Mouse (Mus musculus): ENCODE results near the gene Olfr733.

Olfr733 gene

DNA sequence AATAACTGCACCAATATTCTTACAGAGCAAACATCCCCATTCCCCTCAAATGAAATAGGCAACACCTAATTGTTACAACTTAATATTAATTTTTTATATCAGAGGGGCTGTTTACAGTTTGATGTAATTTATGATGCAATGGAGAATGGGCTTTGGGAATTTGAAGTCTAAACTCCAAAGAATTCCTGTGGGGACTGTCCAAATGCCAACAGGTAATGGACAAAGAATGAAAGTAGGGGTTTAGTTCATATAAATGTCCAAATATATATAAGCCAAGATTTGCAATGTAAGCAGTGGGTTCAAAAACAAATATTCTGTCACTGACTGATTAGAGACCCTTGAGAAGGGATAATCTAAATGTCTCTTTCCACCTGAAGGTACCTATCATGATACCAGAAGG is at the start of gene Olfr733:
Gene Olfr733, minus strand, starts transcription at position 101 of the 400 bp plus-strand sequence.
- no peak for DNase-seq

- no peak for DNase-seq
Measured at GRCm38 (mm10) chr14:50348796-50349195, 47.5 kb upstream of the Olfr733 start, which contains the start of gene Olfr735. Olfr735 (minus strand) TSS chr14:50348872.

DNA sequence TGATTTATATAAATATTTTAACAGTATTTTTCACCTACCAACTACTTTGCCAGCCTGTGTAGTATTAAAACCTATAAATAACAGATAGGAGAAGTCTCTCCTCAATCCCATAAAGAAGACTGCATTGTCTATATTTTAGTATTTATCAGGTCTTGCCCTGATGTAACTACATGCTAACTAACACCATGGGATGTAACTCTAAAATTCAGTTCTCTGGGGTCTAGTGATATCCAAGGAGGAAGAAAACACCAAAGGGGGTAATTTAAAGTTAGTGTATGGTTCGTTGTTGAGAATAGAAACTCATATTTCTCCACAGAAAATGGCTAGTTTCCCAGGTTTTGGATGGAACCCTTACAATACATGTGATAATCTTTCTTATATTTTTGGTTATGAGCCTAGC is 25.3 kb upstream of the Olfr733 start, which contains the start of gene Olfr734:
Gene Olfr734, minus strand, starts transcription at position 101 of the 400 bp plus-strand sequence.
- no peak for DNase-seq

DNA sequence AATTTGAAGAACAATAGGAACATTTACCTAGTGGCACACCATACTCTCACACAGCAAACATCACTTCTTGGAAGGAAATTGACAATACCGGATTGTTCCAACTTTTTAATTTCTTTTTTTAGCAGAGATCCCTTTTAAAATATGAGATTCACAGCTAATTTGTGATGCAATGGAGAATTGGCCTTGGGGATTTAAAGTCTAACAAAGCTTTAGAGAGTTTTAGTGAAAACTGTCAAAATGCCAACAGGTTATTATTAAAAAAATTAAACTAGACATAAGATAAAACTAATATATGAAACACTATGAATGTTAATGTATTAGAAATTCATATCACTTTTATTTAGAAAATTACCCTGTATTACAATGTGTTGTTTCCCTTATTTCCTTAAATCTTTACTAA is 17.2 kb downstream of the Olfr733 start, which contains the start of gene Olfr732:
Gene Olfr732, minus strand, starts transcription at position 101 of the 400 bp plus-strand sequence.
- no peak for DNase-seq
